Mouse (Mus musculus): Measurements from ENCODE around the gene Frmd8. TPM values are rescaled to one million over a fixed set of nuclear protein-coding genes. Genes with fewer than 3 reads are reported as not detected.

Frmd8 gene
- total and polyA plus RNA-seq, 3 experiments = 22.8 to 34.4 TPM; not detected in 1

DNA sequence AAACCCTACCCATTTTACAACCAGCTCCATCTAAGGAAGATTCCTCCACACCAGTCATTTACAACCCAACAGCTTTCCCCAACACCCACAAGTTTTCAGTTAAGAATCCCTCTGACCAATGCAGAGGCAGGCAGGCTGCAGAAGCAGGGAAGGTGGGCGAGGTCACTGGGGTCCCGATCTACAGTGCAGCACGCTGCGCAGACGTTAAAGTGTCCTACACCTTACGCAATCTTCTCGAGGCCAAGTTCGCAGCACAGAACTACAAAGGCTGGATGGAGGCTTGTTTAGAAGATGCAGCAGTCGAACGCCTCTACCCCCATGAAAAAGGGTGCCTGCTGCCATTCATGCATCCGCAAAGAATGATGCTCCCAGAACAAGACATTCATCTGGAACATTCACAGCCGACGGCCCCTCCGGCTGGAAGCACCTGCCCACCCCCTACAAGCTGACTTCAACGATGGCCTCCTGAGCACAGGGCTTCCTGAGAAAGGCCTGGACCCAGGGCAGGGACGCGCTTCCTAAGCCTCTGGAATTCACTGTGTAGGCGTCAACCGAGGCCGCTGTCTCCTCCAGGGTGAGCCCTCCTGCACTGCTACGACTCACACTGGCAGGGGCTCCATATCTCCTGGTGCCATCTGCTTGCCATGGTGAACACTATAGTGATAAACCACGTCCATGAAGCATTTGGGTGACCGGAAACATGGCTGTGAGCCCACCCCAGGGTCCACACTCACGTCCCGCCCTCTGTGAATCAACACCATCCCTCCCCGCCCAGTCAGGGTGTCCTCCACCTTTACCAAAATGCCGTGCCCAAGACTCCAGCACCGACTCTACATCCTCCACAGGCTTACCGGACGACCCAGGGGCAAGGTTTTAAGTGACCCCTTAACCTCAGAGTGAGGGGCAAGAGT lies 31.0 kb downstream of the Frmd8 start:
- peaks cover 38% of the 10 kb centered on the region for H3K79me2 ChIP-seq (ENCODE audit: control insufficient read depth, insufficient read depth, low read length, poor library complexity)
- peak overlapping the region; percentile 93 for H3K9ac ChIP-seq (ENCODE audit: control insufficient read depth, low read depth, low read length, poor library complexity, severe bottlenecking)
- H3K4me1 ChIP-seq (ENCODE audit: control insufficient read depth in 1 of 2, insufficient read depth in 2 of 2, low read length in 2 of 2) = peaks cover 10 to 44% of the 10 kb centered on the region in 2 experiments
- peak overlapping the region; percentile 96 for H3K27ac ChIP-seq (ENCODE audit: control insufficient read depth, low read depth, low read length)
- H3K9me3 ChIP-seq (replicated peaks; ENCODE audit: insufficient read depth, low read length) = no peaks in the 10 kb centered on the region
- no peaks in the 10 kb centered on the region for H3K27me3 ChIP-seq (ENCODE audit: control insufficient read depth in 1 of 2, insufficient read depth in 2 of 2, low read length in 2 of 2)
- peak; percentile 72 for DNase-seq (ENCODE audit: low read depth, low spot score)
- peak overlapping the region; percentile 79 to 93 for H3K4me3 ChIP-seq (ENCODE audit: control insufficient read depth in 1 of 2, insufficient read depth in 1 of 2, low read depth in 2 of 2, low read length in 2 of 2)
- peaks cover 0 to 33% of the 10 kb centered on the region in 2 experiments; a peak in 2 of 4 replicates for H3K36me3 ChIP-seq (ENCODE audit: control insufficient read depth in 1 of 2, insufficient read depth in 2 of 2, low read length in 2 of 2)
- no peak for TF ChIP-seq MEF2A (IDR thresholded peaks at IDR 0.05; ENCODE audit: extremely low read depth, insufficient replicate concordance, low read depth, low read length, poor library complexity, severe bottlenecking)
- no peak for TF ChIP-seq BHLHE40 (IDR thresholded peaks at IDR 0.05; ENCODE audit: borderline replicate concordance, low read depth, low read length)
- no peak for TF ChIP-seq SMC3 (IDR thresholded peaks at IDR 0.05; ENCODE audit: low read depth, low read length)
- no peak for TF ChIP-seq ZNF384 (IDR thresholded peaks at IDR 0.05; ENCODE audit: low read depth, low read length)
- no peak for TF ChIP-seq MYB (IDR thresholded peaks at IDR 0.05; ENCODE audit: low read depth, low read length)
- peak; percentile 43; the same call in 1 of the 2 replicates for TF ChIP-seq POLR2AphosphoS5 (IDR thresholded peaks at IDR 0.05; ENCODE audit: borderline replicate concordance, low read depth, low read length)
- TF ChIP-seq RAD21 (IDR thresholded peaks at IDR 0.05; ENCODE audit: low read depth, low read length) = no peak
- 0 out of 2 replicates have a peak, but pooled peaks have one; percentile 28 for TF ChIP-seq ZMIZ1 (IDR thresholded peaks at IDR 0.05; ENCODE audit: low read depth, low read length)
- peak; percentile 13 to 49; a peak in 1 of 4 replicates for TF ChIP-seq POLR2A (IDR thresholded peaks at IDR 0.05; ENCODE audit: control insufficient read depth in 1 of 2, insufficient read depth in 1 of 2, low read depth in 1 of 2, low read length in 2 of 2, poor library complexity in 1 of 2)
- no peak for TF ChIP-seq MAX (IDR thresholded peaks at IDR 0.05; ENCODE audit: low read length)
- TF ChIP-seq GABPA (IDR thresholded peaks at IDR 0.05; ENCODE audit: low read depth, low read length) = no peak
- TF ChIP-seq NELFE (IDR thresholded peaks at IDR 0.05; ENCODE audit: low read depth, low read length) = no peak
- TF ChIP-seq GATA1 (IDR thresholded peaks at IDR 0.05; ENCODE audit: low read depth, low read length) = peak; percentile 66
- TF ChIP-seq E2F4 (IDR thresholded peaks at IDR 0.05; ENCODE audit: borderline replicate concordance, low read depth, low read length) = no peak
- no peak for TF ChIP-seq USF1 (IDR thresholded peaks at IDR 0.05; ENCODE audit: low read depth, low read length)
- TF ChIP-seq NRF1 (IDR thresholded peaks at IDR 0.05; ENCODE audit: insufficient read depth, low read depth, low read length, poor library complexity, severe bottlenecking) = 0 out of 2 replicates have a peak, but pooled peaks have one; percentile 17
- no peak for TF ChIP-seq UBTF (IDR thresholded peaks at IDR 0.05; ENCODE audit: borderline replicate concordance, insufficient read depth, low read depth, low read length)
- TF ChIP-seq ELF1 (IDR thresholded peaks at IDR 0.05; ENCODE audit: low read depth, low read length) = no peak
- no peak for TF ChIP-seq MYC (IDR thresholded peaks at IDR 0.05; ENCODE audit: low read depth, low read length)
- TF ChIP-seq CTCF (IDR thresholded peaks at IDR 0.05 in 2 of 3, conservative IDR thresholded peaks at IDR 0.05 in 1 of 3; ENCODE audit: control insufficient read depth in 1 of 3, insufficient read depth in 1 of 3, low read depth in 2 of 3, low read length in 3 of 3, poor library complexity in 1 of 3, severe bottlenecking in 1 of 3) = no peak
- TF ChIP-seq TCF12 (IDR thresholded peaks at IDR 0.05; ENCODE audit: low read depth, low read length) = peak; percentile 33; the same call in 1 of the 2 replicates
- no peak for TF ChIP-seq POLR2AphosphoS2 (IDR thresholded peaks at IDR 0.05; ENCODE audit: low read length)
- no peak for TF ChIP-seq USF2 (IDR thresholded peaks at IDR 0.05; ENCODE audit: borderline replicate concordance in 1 of 2, insufficient read depth in 1 of 2, low read depth in 1 of 2, low read length in 2 of 2)
- TF ChIP-seq SIN3A (IDR thresholded peaks at IDR 0.05; ENCODE audit: low read length) = no peak; the same call in 1 of the 2 replicates
- TF ChIP-seq ETS1 (IDR thresholded peaks at IDR 0.05; ENCODE audit: low read depth, low read length) = peak; percentile 4; the same call in 1 of the 2 replicates
- no peak for TF ChIP-seq MAFK (IDR thresholded peaks at IDR 0.05; ENCODE audit: borderline replicate concordance, low read depth, low read length)
- TF ChIP-seq TAL1 (IDR thresholded peaks at IDR 0.05; ENCODE audit: low read length) = peak; percentile 66
- no peak; a peak in 1 of 4 replicates for TF ChIP-seq EP300 (IDR thresholded peaks at IDR 0.05; ENCODE audit: low read depth in 1 of 2, low read length in 2 of 2)
- TF ChIP-seq TBP (IDR thresholded peaks at IDR 0.05; ENCODE audit: low read depth, low read length) = no peak
- TF ChIP-seq ZC3H11A (IDR thresholded peaks at IDR 0.05; ENCODE audit: low read depth, low read length) = no peak
- no peak for TF ChIP-seq KAT2A (conservative IDR thresholded peaks at IDR 0.05; ENCODE audit: low read depth, low read length)
- no peak for TF ChIP-seq ZKSCAN1 (IDR thresholded peaks at IDR 0.05; ENCODE audit: low read depth, low read length)
- no peak for TF ChIP-seq CHD2 (IDR thresholded peaks at IDR 0.05; ENCODE audit: low read length)
- no peak for TF ChIP-seq RCOR1 (IDR thresholded peaks at IDR 0.05; ENCODE audit: low read depth, low read length)
- no peak for TF ChIP-seq JUND (IDR thresholded peaks at IDR 0.05; ENCODE audit: low read depth, low read length)
